Mouse (Mus musculus) frontal cortex, postnatal 10 days (tissue): ENCODE measurements around the gene Krba1.

Source experiments
- DNase-seq, 2 experiments: peaks; one replicate each; pipeline ENCODE4 v3.0.0; 2022; ENCODE audit warnings: low spot score in 2 of 2, mixed read lengths in 1 of 2

Gene Krba1

GRCm38 (mm10) chr6:48447929-48448328, 52.5 kb downstream of the Krba1 start, which contains the start of gene Sspo:
Gene Sspo, plus strand, starts transcription at chr6:48448229.
- DNase-seq = no peak

GRCm38 (mm10) chr6:48448527-48448926, 53.1 kb downstream of the Krba1 start:
- no peak for DNase-seq

- DNase-seq = no peak
Observed at GRCm38 (mm10) chr6:48452151-48452550, 56.8 kb downstream of the Krba1 start.

- no peak for DNase-seq
Observed at GRCm38 (mm10) chr6:48452771-48453170, 57.4 kb downstream of the Krba1 start.

- no peak for DNase-seq
Observed at GRCm38 (mm10) chr6:48464966-48465679, 69.7 kb downstream of the Krba1 start.

GRCm38 (mm10) chr6:48466715-48467114, 71.3 kb downstream of the Krba1 start:
- no peak for DNase-seq

- no peak for DNase-seq
Observed at GRCm38 (mm10) chr6:48467490-48467889, 72.1 kb downstream of the Krba1 start.
